Mouse (Mus musculus) forebrain, embryonic 13.5 days (tissue): ENCODE measurements at regions not wholly inside any gene's neighbourhood (a gene's known extent, or its start where the extent isn't known, plus 50 kb on each side); places are given as distances from the start of the nearest gene placed in this dataset.

Experiments
- ATAC-seq: fragments of 200-750 bp; cut with Nextera tagmentation; 2 replicates; pipeline ENCODE4 v1.8.0; 2017
- H3K27ac ChIP-seq: fragments of 300-500 bp; sonication (generic); 2 replicates; pipeline ENCODE4 v1.5.1; 2015; ENCODE audit warnings: inconsistent platforms, mild to moderate bottlenecking, moderate library complexity
- H3K27me3 ChIP-seq: fragments of 300-500 bp; sonication (generic); 2 replicates; pipeline ENCODE4 v1.6.1; 2015; ENCODE audit warnings: mild to moderate bottlenecking, inconsistent platforms
- H3K36me3 ChIP-seq: fragments of 300-500 bp; sonication (generic); 2 replicates; pipeline ENCODE4 v1.6.1; 2015; ENCODE audit warnings: mild to moderate bottlenecking, inconsistent platforms; ENCODE audit not compliant: poor library complexity, severe bottlenecking
- H3K4me1 ChIP-seq: fragments of 300-500 bp; sonication (generic); 2 replicates; pipeline ENCODE4 v1.6.1; 2015; ENCODE audit warnings: inconsistent platforms
- H3K4me2 ChIP-seq: fragments of 300-500 bp; sonication (generic); 2 replicates; pipeline ENCODE4 v1.6.1; 2015; ENCODE audit warnings: inconsistent platforms, mild to moderate bottlenecking, moderate library complexity
- H3K4me3 ChIP-seq: fragments of 300-500 bp; sonication (generic); 2 replicates; pipeline ENCODE4 v1.5.1; 2015; ENCODE audit warnings: mild to moderate bottlenecking, inconsistent platforms
- H3K9ac ChIP-seq: fragments of 300-500 bp; sonication (generic); 2 replicates; pipeline ENCODE4 v1.6.1; 2015; ENCODE audit warnings: mild to moderate bottlenecking, inconsistent platforms
- H3K9me3 ChIP-seq: fragments of 300-500 bp; sonication (generic); replicated peaks from 2 replicates; pipeline ENCODE4 v1.6.1; 2016; ENCODE audit warnings: inconsistent platforms
- WGBS: fragments of 180-500 bp; shearing (Covaris S2); methylation state at CpG from one replicate; pipeline ENCODE4 v1.1.7; 2015; 5-methylcytosine and 5-hydroxymethylcytosine counted together

- 95% methylated on average over 9 of the region's 9 CpGs for WGBS
- no peak overlapping the region for H3K4me3 ChIP-seq
- no peak for ATAC-seq
- H3K4me1 ChIP-seq = no peaks in the 10 kb centered on the region
- no peaks in the 10 kb centered on the region for H3K9me3 ChIP-seq
- no peak overlapping the region for H3K27ac ChIP-seq
- H3K27me3 ChIP-seq = no peaks in the 10 kb centered on the region
- H3K4me2 ChIP-seq = no peak overlapping the region
- no peaks in the 10 kb centered on the region for H3K36me3 ChIP-seq
- H3K9ac ChIP-seq = no peak overlapping the region
Measured at GRCm38 (mm10) chr7:70524744-70525143, 158.2 kb upstream of the Nr2f2 start.

GRCm38 (mm10) chr7:70524251-70524650 is 157.7 kb upstream of the Nr2f2 start:
- Histone ChIP-seq H3K4me3 (no peak overlapping the region), H3K36me3 (no peaks in the 10 kb centered on the region), H3K27me3 (no peaks in the 10 kb centered on the region), H3K27ac (no peak overlapping the region), H3K9me3 (no peaks in the 10 kb centered on the region), H3K9ac (no peak overlapping the region), H3K4me2 (no peak overlapping the region), H3K4me1 (no peaks in the 10 kb centered on the region)
- WGBS = 94% methylated on average over 4 of the region's 4 CpGs
- ATAC-seq = no peak

GRCm38 (mm10) chr7:70516741-70517140 is 150.2 kb upstream of the Nr2f2 start:
- Histone ChIP-seq H3K9me3 (no peaks in the 10 kb centered on the region), H3K36me3 (no peaks in the 10 kb centered on the region), H3K4me3 (no peak overlapping the region), H3K9ac (no peak overlapping the region), H3K4me2 (no peak overlapping the region), H3K27me3 (peaks cover 3% of the 10 kb centered on the region; the same call in 1 of the 2 replicates), H3K27ac (no peak overlapping the region), H3K4me1 (peaks cover 10% of the 10 kb centered on the region)
- WGBS = 48% methylated on average over 3 of the region's 3 CpGs
- no peak for ATAC-seq

GRCm38 (mm10) chr7:70515341-70515851 is 148.9 kb upstream of the Nr2f2 start:
- Histone ChIP-seq H3K4me2 (no peak overlapping the region), H3K27me3 (peaks cover 3% of the 10 kb centered on the region; the same call in 1 of the 2 replicates), H3K4me3 (no peak overlapping the region), H3K9ac (no peak overlapping the region), H3K9me3 (no peaks in the 10 kb centered on the region), H3K27ac (no peak overlapping the region), H3K36me3 (no peaks in the 10 kb centered on the region), H3K4me1 (peaks cover 10% of the 10 kb centered on the region)
- WGBS = 16% methylated on average over 8 of the region's 8 CpGs
- ATAC-seq = 0 out of 2 replicates have a peak, but pooled peaks have one; percentile 30

DNA sequence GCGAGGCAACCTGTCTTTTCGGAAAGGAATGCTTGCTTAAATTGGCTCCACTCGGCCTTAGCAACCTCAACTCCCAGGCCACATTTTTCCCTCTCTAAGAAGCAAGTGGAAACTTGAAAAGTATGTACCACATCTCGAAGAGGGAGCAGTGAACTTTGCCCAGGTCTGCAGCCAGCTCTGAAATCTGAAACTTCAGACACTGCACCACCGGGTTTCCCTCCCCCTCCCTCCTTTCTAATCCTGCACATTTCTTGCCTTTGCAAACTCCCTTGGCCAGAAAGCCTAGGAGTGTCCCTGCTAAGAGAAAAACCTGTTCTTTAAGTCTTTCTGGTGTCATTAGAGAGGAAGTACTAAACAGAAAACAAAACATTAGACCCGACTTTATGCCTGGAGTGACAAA is 148.1 kb upstream of the Nr2f2 start:
- 13% methylated on average over 6 of the region's 6 CpGs for WGBS

GRCm38 (mm10) chr7:70512354-70512753 is 145.8 kb upstream of the Nr2f2 start:
- H3K9me3 ChIP-seq = no peaks in the 10 kb centered on the region
- H3K9ac ChIP-seq = no peak overlapping the region
- H3K27me3 ChIP-seq = peaks cover 3% of the 10 kb centered on the region; the same call in 1 of the 2 replicates
- no peak for ATAC-seq
- no peaks in the 10 kb centered on the region for H3K36me3 ChIP-seq
- no peak overlapping the region for H3K4me3 ChIP-seq
- 87% methylated on average over 6 of the region's 6 CpGs for WGBS
- peaks cover 10% of the 10 kb centered on the region for H3K4me1 ChIP-seq
- no peak overlapping the region for H3K27ac ChIP-seq
- H3K4me2 ChIP-seq = no peak overlapping the region

More for the DNA sequence above, 148.1 kb upstream of the Nr2f2 start:
- Histone ChIP-seq H3K4me3 (no peak overlapping the region), H3K4me1 (peaks cover 10% of the 10 kb centered on the region), H3K27me3 (peaks cover 3% of the 10 kb centered on the region; the same call in 1 of the 2 replicates), H3K36me3 (no peaks in the 10 kb centered on the region), H3K9me3 (no peaks in the 10 kb centered on the region), H3K4me2 (no peak overlapping the region), H3K9ac (no peak overlapping the region), H3K27ac (no peak overlapping the region)
- no peak for ATAC-seq

GRCm38 (mm10) chr7:70505671-70506181 is 139.2 kb upstream of the Nr2f2 start:
- no peaks in the 10 kb centered on the region for H3K36me3 ChIP-seq
- H3K27me3 ChIP-seq = no peaks in the 10 kb centered on the region
- 37% methylated on average over 7 of the region's 7 CpGs for WGBS

GRCm38 (mm10) chr7:70501821-70502220 is 135.3 kb upstream of the Nr2f2 start:
- Histone ChIP-seq H3K4me3 (no peak overlapping the region), H3K9me3 (no peaks in the 10 kb centered on the region), H3K27me3 (no peaks in the 10 kb centered on the region), H3K9ac (no peak overlapping the region), H3K36me3 (no peaks in the 10 kb centered on the region), H3K4me2 (no peak overlapping the region), H3K4me1 (no peaks in the 10 kb centered on the region), H3K27ac (no peak overlapping the region)
- ATAC-seq = no peak
- WGBS = 93% methylated on average over 4 of the region's 4 CpGs

More at GRCm38 (mm10) chr7:70505671-70506181, 139.2 kb upstream of the Nr2f2 start:
- no peak for ATAC-seq
- Histone ChIP-seq H3K9ac (no peak overlapping the region), H3K9me3 (no peaks in the 10 kb centered on the region), H3K4me2 (no peak overlapping the region), H3K4me3 (no peak overlapping the region), H3K4me1 (no peaks in the 10 kb centered on the region), H3K27ac (no peak overlapping the region)

- 53% methylated on average over 8 of the region's 8 CpGs for WGBS
- no peaks in the 10 kb centered on the region for H3K4me1 ChIP-seq
- H3K36me3 ChIP-seq = 0 out of 2 replicates have a peak, but pooled peaks cover under 1% of the 10 kb centered on the region
- no peaks in the 10 kb centered on the region for H3K27me3 ChIP-seq
- no peak overlapping the region for H3K4me2 ChIP-seq
- no peak for ATAC-seq
- no peak overlapping the region for H3K27ac ChIP-seq
- no peaks in the 10 kb centered on the region for H3K9me3 ChIP-seq
- H3K9ac ChIP-seq = no peak overlapping the region
- H3K4me3 ChIP-seq = no peak overlapping the region
Measured at GRCm38 (mm10) chr7:70496541-70497154, 130.1 kb upstream of the Nr2f2 start.

DNA sequence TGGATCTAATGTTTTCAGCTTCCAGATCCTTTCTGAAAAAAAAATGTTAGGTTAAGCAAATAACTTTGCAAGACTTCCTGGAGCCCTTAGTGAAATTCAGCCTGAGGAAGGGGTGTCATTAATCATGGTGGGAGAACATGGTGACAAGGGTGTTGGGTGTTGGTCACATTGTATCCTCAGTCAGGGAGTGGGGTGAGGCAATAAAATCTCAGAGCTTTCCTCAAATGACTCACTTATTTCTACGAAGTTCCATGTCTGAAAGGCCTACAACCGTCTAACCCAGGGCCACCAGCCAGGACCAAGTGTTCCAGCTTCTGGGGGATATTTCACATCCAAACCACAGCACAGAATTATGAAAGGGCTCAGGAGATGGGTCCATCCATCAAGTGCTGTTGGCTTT is 117.7 kb upstream of the Nr2f2 start:
- no peaks in the 10 kb centered on the region for H3K27me3 ChIP-seq
- H3K4me3 ChIP-seq = no peak overlapping the region
- 89% methylated on average over 2 of the region's 2 CpGs for WGBS
- H3K36me3 ChIP-seq = no peaks in the 10 kb centered on the region
- no peak for ATAC-seq
- no peaks in the 10 kb centered on the region for H3K9me3 ChIP-seq
- no peak overlapping the region for H3K27ac ChIP-seq
- H3K4me1 ChIP-seq = no peaks in the 10 kb centered on the region
- H3K9ac ChIP-seq = no peak overlapping the region
- H3K4me2 ChIP-seq = no peak overlapping the region

DNA sequence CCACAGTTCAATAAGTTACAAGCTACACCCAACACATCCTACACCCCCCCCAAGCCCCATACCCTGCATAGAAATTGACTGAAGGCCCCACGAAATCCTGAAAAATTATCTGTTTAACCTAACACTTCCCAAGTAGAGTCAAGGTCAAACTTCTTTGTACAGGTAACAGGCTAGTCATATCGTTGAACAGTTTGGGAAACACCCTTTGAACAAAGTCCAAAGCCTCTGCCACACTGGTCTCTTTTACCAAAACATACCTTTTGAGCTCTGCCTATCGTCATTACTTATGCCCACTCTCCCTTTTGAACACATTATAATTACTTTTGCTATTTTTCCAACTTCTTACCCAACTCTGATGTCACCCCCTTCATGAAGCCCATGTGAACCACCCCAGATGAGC is 117.0 kb upstream of the Nr2f2 start:
- no peak overlapping the region for H3K27ac ChIP-seq
- no peaks in the 10 kb centered on the region for H3K36me3 ChIP-seq
- H3K4me3 ChIP-seq = no peak overlapping the region
- 89% methylated on average over 3 of the region's 3 CpGs for WGBS
- no peak overlapping the region for H3K4me2 ChIP-seq
- no peaks in the 10 kb centered on the region for H3K27me3 ChIP-seq
- H3K4me1 ChIP-seq = no peaks in the 10 kb centered on the region
- H3K9ac ChIP-seq = no peak overlapping the region
- H3K9me3 ChIP-seq = no peaks in the 10 kb centered on the region
- ATAC-seq = no peak

DNA sequence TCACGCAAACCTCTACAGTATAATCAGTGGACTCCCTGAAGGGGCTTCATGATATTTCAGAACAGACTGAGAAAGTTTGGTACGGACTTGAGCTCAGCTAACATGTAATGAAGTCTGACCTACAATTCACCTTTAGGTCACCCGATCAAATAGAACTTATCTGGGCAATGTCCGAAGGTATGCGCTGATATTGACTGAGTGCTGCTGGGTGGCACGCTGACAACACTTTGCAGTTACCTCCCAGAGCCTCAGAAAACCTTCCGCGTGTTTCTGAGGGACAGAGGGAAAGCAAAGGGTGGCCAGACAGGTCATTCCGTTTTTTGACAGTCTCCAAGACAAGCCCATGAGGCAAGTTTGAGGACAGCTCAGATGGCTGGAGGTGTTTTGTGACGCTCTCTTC is 115.3 kb upstream of the Nr2f2 start:
- no peak overlapping the region for H3K9ac ChIP-seq
- WGBS = 93% methylated on average over 10 of the region's 10 CpGs

GRCm38 (mm10) chr7:70472786-70473185 is 106.3 kb upstream of the Nr2f2 start:
- H3K27ac ChIP-seq = no peak overlapping the region

More for the DNA sequence above, 115.3 kb upstream of the Nr2f2 start:
- no peak overlapping the region for H3K4me3 ChIP-seq
- H3K4me2 ChIP-seq = no peak overlapping the region
- H3K9me3 ChIP-seq = no peaks in the 10 kb centered on the region
- H3K27me3 ChIP-seq = no peaks in the 10 kb centered on the region
- no peaks in the 10 kb centered on the region for H3K36me3 ChIP-seq
- ATAC-seq = no peak
- no peak overlapping the region for H3K27ac ChIP-seq
- H3K4me1 ChIP-seq = no peaks in the 10 kb centered on the region

More at GRCm38 (mm10) chr7:70472786-70473185, 106.3 kb upstream of the Nr2f2 start:
- Histone ChIP-seq H3K9me3 (no peaks in the 10 kb centered on the region), H3K9ac (no peak overlapping the region), H3K27me3 (no peaks in the 10 kb centered on the region), H3K4me3 (no peak overlapping the region), H3K4me1 (no peaks in the 10 kb centered on the region), H3K36me3 (no peaks in the 10 kb centered on the region), H3K4me2 (no peak overlapping the region)
- ATAC-seq = no peak
- 87% methylated on average over 4 of the region's 4 CpGs for WGBS
